Mouse (Mus musculus): ENCODE measurements at regions not wholly inside any gene's neighbourhood (a gene's known extent, or its start where the extent isn't known, plus 50 kb on each side); places are given as distances from the start of the nearest gene placed in this dataset.
A peak's percentile ranks its signal among the peaks of the same experiment; 100 is the strongest.

DNA sequence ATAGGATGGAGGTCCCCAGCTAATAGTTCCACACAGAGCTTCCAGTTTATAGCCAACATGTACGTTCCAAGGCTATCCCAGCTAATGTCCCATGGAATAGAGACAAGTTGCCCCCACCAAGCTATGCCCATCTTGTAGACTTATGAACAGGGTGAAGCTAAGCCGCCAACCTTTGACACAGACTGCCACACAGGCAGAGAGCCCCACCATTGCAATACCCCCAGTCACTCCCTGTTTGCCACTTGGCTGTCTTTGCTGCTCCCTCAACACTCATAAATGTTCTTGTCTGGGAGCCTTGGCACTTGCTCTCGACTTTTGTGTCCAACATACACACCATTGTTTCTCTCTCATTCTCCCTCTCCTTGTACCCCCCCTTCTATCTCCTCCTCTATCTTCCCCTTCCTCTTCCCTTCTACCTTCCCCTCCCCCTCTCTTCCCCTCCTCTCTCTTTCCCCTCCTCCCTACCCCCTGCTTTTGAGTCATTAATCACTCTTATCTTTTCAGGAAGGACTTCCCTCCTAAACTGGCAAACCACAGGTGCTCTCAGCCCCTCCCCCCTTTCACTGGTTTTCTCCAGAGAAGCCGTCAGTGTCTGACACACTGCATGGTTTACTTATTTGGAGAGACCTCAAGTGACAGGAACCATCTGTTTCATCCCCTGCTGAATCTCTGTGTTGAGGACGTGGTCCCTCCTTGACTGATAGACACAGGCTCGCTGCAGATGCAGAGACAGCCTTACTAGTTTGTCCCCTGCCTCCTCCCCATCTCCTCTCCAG lies 148.2 kb downstream of the Kdr start (continued):
- TF ChIP-seq MAZ (IDR thresholded peaks at IDR 0.05; ENCODE audit: low read depth, low read length) (peak; percentile 99), ETS1 (IDR thresholded peaks at IDR 0.05; ENCODE audit: low read depth, low read length) (peak; percentile 99), UBTF (IDR thresholded peaks at IDR 0.05; ENCODE audit: borderline replicate concordance, insufficient read depth, low read depth, low read length) (no peak), USF1 (IDR thresholded peaks at IDR 0.05; ENCODE audit: low read depth, low read length) (0 out of 2 replicates have a peak, but pooled peaks have one; percentile 10), MYB (IDR thresholded peaks at IDR 0.05; ENCODE audit: low read depth, low read length) (peak; percentile 98), POLR2AphosphoS5 (IDR thresholded peaks at IDR 0.05; ENCODE audit: borderline replicate concordance, low read depth, low read length) (no peak), TBP (IDR thresholded peaks at IDR 0.05; ENCODE audit: low read depth, low read length) (peak; percentile 71), JUND (IDR thresholded peaks at IDR 0.05; ENCODE audit: low read depth, low read length) (peak; percentile 66), KAT2A (conservative IDR thresholded peaks at IDR 0.05; ENCODE audit: low read depth, low read length) (peak; percentile 57), USF2 (IDR thresholded peaks at IDR 0.05; ENCODE audit: borderline replicate concordance in 1 of 2, insufficient read depth in 1 of 2, low read depth in 1 of 2, low read length in 2 of 2) (no peak), GATA1 (IDR thresholded peaks at IDR 0.05; ENCODE audit: low read depth, low read length) (peak; percentile 87), SMC3 (IDR thresholded peaks at IDR 0.05; ENCODE audit: low read depth, low read length) (peak; percentile 17; the same call in 1 of the 2 replicates), ZKSCAN1 (IDR thresholded peaks at IDR 0.05; ENCODE audit: low read depth, low read length) (no peak), CTCF (IDR thresholded peaks at IDR 0.05 in 2 of 3, conservative IDR thresholded peaks at IDR 0.05 in 1 of 3; ENCODE audit: control insufficient read depth in 1 of 3, insufficient read depth in 1 of 3, low read depth in 2 of 3, low read length in 3 of 3, poor library complexity in 1 of 3, severe bottlenecking in 1 of 3) (no peak), MAX (IDR thresholded peaks at IDR 0.05; ENCODE audit: low read length) (peak; percentile 83), ZNF384 (IDR thresholded peaks at IDR 0.05; ENCODE audit: low read depth, low read length) (no peak)

DNA sequence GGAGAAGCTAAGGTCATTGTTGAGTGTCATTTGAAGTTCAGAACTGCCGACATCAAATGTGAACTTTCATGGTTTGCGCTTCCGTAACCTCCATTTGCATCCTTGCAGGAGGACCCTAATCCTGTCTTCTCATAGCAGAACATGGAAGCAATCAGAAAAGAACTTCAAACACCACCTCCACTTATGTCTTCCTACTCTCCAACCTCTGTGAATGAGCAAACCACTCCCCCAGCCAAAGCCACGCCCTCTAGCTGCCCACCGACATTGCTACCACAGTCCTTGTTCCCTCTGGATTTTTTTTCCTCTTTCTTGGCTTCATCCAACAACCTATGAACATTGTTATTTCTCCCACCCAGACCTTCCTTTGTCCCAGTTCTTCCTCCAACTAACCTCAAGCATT lies 149.9 kb downstream of the Kdr start:
- peaks cover 48 to 53% of the 10 kb centered on the region in 2 experiments for H3K4me1 ChIP-seq (ENCODE audit: control insufficient read depth in 1 of 2, insufficient read depth in 2 of 2, low read length in 2 of 2)
- H3K9me3 ChIP-seq (replicated peaks; ENCODE audit: insufficient read depth, low read length), result no peaks in the 10 kb centered on the region

More for the DNA sequence above, 149.9 kb downstream of the Kdr start:
- 0 out of 2 replicates have a peak, but pooled peaks have one; percentile 21 for TF ChIP-seq NELFE (IDR thresholded peaks at IDR 0.05; ENCODE audit: low read depth, low read length)
- TF ChIP-seq MXI1 (IDR thresholded peaks at IDR 0.05; ENCODE audit: low read depth, low read length), result no peak
- TF ChIP-seq GATA1 (IDR thresholded peaks at IDR 0.05; ENCODE audit: low read depth, low read length), result no peak
- 0 out of 2 replicates have a peak, but pooled peaks have one; percentile 12 for TF ChIP-seq ZNF384 (IDR thresholded peaks at IDR 0.05; ENCODE audit: low read depth, low read length)
- peak in 1 of 2 experiments; percentile 36; a peak in 1 of 4 replicates for TF ChIP-seq POLR2A (IDR thresholded peaks at IDR 0.05; ENCODE audit: control insufficient read depth in 1 of 2, insufficient read depth in 1 of 2, low read depth in 1 of 2, low read length in 2 of 2, poor library complexity in 1 of 2)
- peak; percentile 55; the same call in 1 of the 2 replicates for TF ChIP-seq TBP (IDR thresholded peaks at IDR 0.05; ENCODE audit: low read depth, low read length)
- Histone ChIP-seq H3K79me2 (ENCODE audit: control insufficient read depth, insufficient read depth, low read length, poor library complexity) (no peaks in the 10 kb centered on the region), H3K27ac (ENCODE audit: control insufficient read depth, low read depth, low read length) (peak overlapping the region; percentile 92), H3K4me3 (ENCODE audit: control insufficient read depth in 1 of 2, insufficient read depth in 1 of 2, low read depth in 2 of 2, low read length in 2 of 2) (no peak overlapping the region; a peak in 1 of 4 replicates), H3K27me3 (ENCODE audit: control insufficient read depth in 1 of 2, insufficient read depth in 2 of 2, low read length in 2 of 2) (no peaks in the 10 kb centered on the region), H3K36me3 (ENCODE audit: control insufficient read depth in 1 of 2, insufficient read depth in 2 of 2, low read length in 2 of 2) (peaks cover 0 to 61% of the 10 kb centered on the region in 2 experiments; a peak in 2 of 4 replicates), H3K9ac (ENCODE audit: control insufficient read depth, low read depth, low read length, poor library complexity, severe bottlenecking) (peak overlapping the region; percentile 31; the same call in 1 of the 2 replicates)
- DNase-seq (ENCODE audit: low read depth, low spot score), result peak; percentile 52

All from MEL (cell line).